Mouse (Mus musculus) cerebellum, adult 2 months (tissue): ENCODE results near the gene Zfp449. TPM values are rescaled to one million over a fixed set of nuclear protein-coding genes. Genes with fewer than 3 reads are reported as not detected.

ENCODE experiments used
- DNase-seq, 2 experiments: peaks; one replicate each; pipeline ENCODE4 v3.0.0; 2021
- H3K27ac ChIP-seq: fragments of 200-500 bp; 2 replicates; pipeline ENCODE4 v1.5.1; 2012; ENCODE audit warnings: low read length, control low read depth, inconsistent platforms; ENCODE audit not compliant: insufficient read depth
- H3K27me3 ChIP-seq: fragments of 200-500 bp; 2 replicates; pipeline ENCODE4 v1.6.1; 2012; ENCODE audit warnings: inconsistent platforms, mild to moderate bottlenecking, low read length, moderate library complexity; ENCODE audit not compliant: control insufficient read depth, insufficient read depth
- H3K4me1 ChIP-seq: fragments of 200-500 bp; 2 replicates; pipeline ENCODE4 v1.6.1; 2011; ENCODE audit warnings: low read length; ENCODE audit not compliant: control insufficient read depth, insufficient read depth
- H3K4me3 ChIP-seq: fragments of 200-500 bp; replicated peaks from 2 replicates; pipeline ENCODE3; 2011; ENCODE audit warnings: mild to moderate bottlenecking, low read depth, low read length, control low read depth; ENCODE audit not compliant: insufficient read depth
- CTCF ChIP-seq: fragments of 200-500 bp; IDR thresholded peaks from 2 replicates; pipeline ENCODE4 v1.5.1; 2011; ENCODE audit warnings: low read depth, mild to moderate bottlenecking, control low read depth, low read length, moderate library complexity, borderline replicate concordance; ENCODE audit not compliant: insufficient read depth
- POLR2A ChIP-seq: fragments of 200-500 bp; IDR thresholded peaks from 2 replicates; pipeline ENCODE4 v1.6.1; 2011; ENCODE audit warnings: low read length, control low read depth, borderline replicate concordance; ENCODE audit not compliant: insufficient read depth
- WGBS: fragments of 180-500 bp; shearing (Covaris S2); methylation state at CpG from one replicate; pipeline ENCODE4 v1.1.7; 2018; 5-methylcytosine and 5-hydroxymethylcytosine counted together
- polyA plus RNA-seq: library from polyadenylated mRNA; depleted of rRNA; stranded (reverse); fragments of >200 nt; gene quantifications from 2 replicates; pipeline ENCODE4 v1.2.3, GENCODE M21; 2012; rRNA removed

Gene Zfp449
- polyA plus RNA-seq: 2.5 and 3.3 TPM in 2 replicates

- 8% methylated on average over 38 of the region's 39 CpGs for WGBS
- TF ChIP-seq CTCF: no peak
- TF ChIP-seq POLR2A: no peak
- Histone ChIP-seq H3K4me1 (no peaks in the 10 kb centered on the region), H3K4me3 (peak within 1 kb of the TSS; percentile 84), H3K27me3 (no peaks in the 10 kb centered on the region), H3K27ac (peak within 1 kb of the TSS; percentile 52; the same call in 1 of the 2 replicates)
- DNase-seq: peak; percentile 75 to 82
These were observed at the start of gene Zfp449 for GRCm38 (mm10) chrX:56346176-56346931. Zfp449 (plus strand) TSS chrX:56346400.

- TF ChIP-seq POLR2A: no peak
- no peak for TF ChIP-seq CTCF
- Histone ChIP-seq H3K4me1 (no peaks in the 10 kb centered on the region), H3K27ac (no peak overlapping the region), H3K27me3 (no peaks in the 10 kb centered on the region), H3K4me3 (no peak overlapping the region)
- WGBS: 58% methylated on average over 5 of the region's 5 CpGs
- DNase-seq: no peak
These were observed 38.6 kb upstream of the Zfp449 start for GRCm38 (mm10) chrX:56307597-56307996.

- DNase-seq: no peak
- no peak overlapping the region for H3K27ac ChIP-seq
- no peaks in the 10 kb centered on the region for H3K27me3 ChIP-seq
- no peak overlapping the region for H3K4me3 ChIP-seq
- 88% methylated on average over 1 of the region's 1 CpGs for WGBS
- no peaks in the 10 kb centered on the region for H3K4me1 ChIP-seq
- TF ChIP-seq CTCF (no peak), POLR2A (no peak)
These were observed 33.4 kb upstream of the Zfp449 start for GRCm38 (mm10) chrX:56312813-56313212.

GRCm38 (mm10) chrX:56322096-56322495 is 24.1 kb upstream of the Zfp449 start:
- no peaks in the 10 kb centered on the region for H3K4me1 ChIP-seq
- DNase-seq: no peak
- no peaks in the 10 kb centered on the region for H3K27me3 ChIP-seq
- 80% methylated on average over 5 of the region's 5 CpGs for WGBS
- no peak for TF ChIP-seq POLR2A
- no peak for TF ChIP-seq CTCF
- no peak overlapping the region for H3K27ac ChIP-seq
- no peak overlapping the region for H3K4me3 ChIP-seq

GRCm38 (mm10) chrX:56322731-56323130 is 23.5 kb upstream of the Zfp449 start:
- TF ChIP-seq POLR2A (no peak), CTCF (no peak)
- no peaks in the 10 kb centered on the region for H3K4me1 ChIP-seq
- H3K27ac ChIP-seq: no peak overlapping the region
- no peak for DNase-seq
- no peak overlapping the region for H3K4me3 ChIP-seq
- 77% methylated on average over 2 of the region's 2 CpGs for WGBS
- H3K27me3 ChIP-seq: no peaks in the 10 kb centered on the region

- no peak overlapping the region for H3K27ac ChIP-seq
- TF ChIP-seq CTCF: no peak
- TF ChIP-seq POLR2A: no peak
- H3K27me3 ChIP-seq: no peaks in the 10 kb centered on the region
- no peaks in the 10 kb centered on the region for H3K4me1 ChIP-seq
- no peak for DNase-seq
- no peak overlapping the region for H3K4me3 ChIP-seq
- 72% methylated on average over 3 of the region's 3 CpGs for WGBS
These were observed 14.2 kb upstream of the Zfp449 start for GRCm38 (mm10) chrX:56332046-56332445.

- Histone ChIP-seq H3K4me1 (no peaks in the 10 kb centered on the region), H3K4me3 (no peak overlapping the region), H3K27ac (no peak overlapping the region), H3K27me3 (no peaks in the 10 kb centered on the region)
- DNase-seq: no peak
- TF ChIP-seq POLR2A (no peak), CTCF (no peak)
These were observed 5.9 kb upstream of the Zfp449 start for GRCm38 (mm10) chrX:56340305-56340704.

GRCm38 (mm10) chrX:56342921-56343320 is 3.3 kb upstream of the Zfp449 start:
- DNase-seq: no peak
- H3K27me3 ChIP-seq: no peaks in the 10 kb centered on the region
- no peak overlapping the region for H3K4me3 ChIP-seq
- no peak overlapping the region for H3K27ac ChIP-seq
- H3K4me1 ChIP-seq: no peaks in the 10 kb centered on the region
- TF ChIP-seq CTCF (no peak), POLR2A (no peak)
- 69% methylated on average over 3 of the region's 3 CpGs for WGBS

- no peak overlapping the region for H3K27ac ChIP-seq
- H3K4me3 ChIP-seq: peak overlapping the region; percentile 84
- H3K27me3 ChIP-seq: no peaks in the 10 kb centered on the region
- TF ChIP-seq CTCF (no peak), POLR2A (no peak)
- WGBS: 17% methylated on average over 8 of the region's 8 CpGs
- peak; percentile 20 to 26 for DNase-seq
- no peaks in the 10 kb centered on the region for H3K4me1 ChIP-seq
These were observed 693 bp downstream of the Zfp449 start for GRCm38 (mm10) chrX:56346932-56347253.
